Mouse (Mus musculus) stomach, postnatal 0 days (tissue): ENCODE measurements at regions not wholly inside any gene's neighbourhood (a gene's known extent, or its start where the extent isn't known, plus 50 kb on each side); places are given as distances from the start of the nearest gene placed in this dataset.

ENCODE experiments used
- CTCF ChIP-seq: IDR thresholded peaks from 2 replicates; pipeline ENCODE4 v1.5.1; 2016; ENCODE audit warnings: antibody characterized with exemption, low read depth, mild to moderate bottlenecking, moderate library complexity
- EP300 ChIP-seq: optimal IDR thresholded peaks from 2 replicates; pipeline ENCODE3; 2016; ENCODE audit warnings: antibody characterized with exemption

GRCm38 (mm10) chr12:35231414-35232321 lies 184.7 kb downstream of the Snx13 start:
- TF ChIP-seq CTCF: no peak
- TF ChIP-seq EP300: no peak
